Mouse (Mus musculus) spleen, adult 2 months (tissue): ENCODE data around the gene Iqschfp.

Experiments
- CTCF ChIP-seq: fragments of 200-500 bp; IDR thresholded peaks from 2 replicates; pipeline ENCODE4 v1.5.1; 2011; ENCODE audit warnings: mild to moderate bottlenecking, inconsistent platforms; ENCODE audit not compliant: insufficient read depth, insufficient read length, insufficient replicate concordance; ENCODE audit errors: extremely low read depth
- POLR2A ChIP-seq: fragments of 200-500 bp; IDR thresholded peaks from 2 replicates; pipeline ENCODE4 v1.6.1; 2011; ENCODE audit warnings: low read depth, low read length, inconsistent platforms

DNA sequence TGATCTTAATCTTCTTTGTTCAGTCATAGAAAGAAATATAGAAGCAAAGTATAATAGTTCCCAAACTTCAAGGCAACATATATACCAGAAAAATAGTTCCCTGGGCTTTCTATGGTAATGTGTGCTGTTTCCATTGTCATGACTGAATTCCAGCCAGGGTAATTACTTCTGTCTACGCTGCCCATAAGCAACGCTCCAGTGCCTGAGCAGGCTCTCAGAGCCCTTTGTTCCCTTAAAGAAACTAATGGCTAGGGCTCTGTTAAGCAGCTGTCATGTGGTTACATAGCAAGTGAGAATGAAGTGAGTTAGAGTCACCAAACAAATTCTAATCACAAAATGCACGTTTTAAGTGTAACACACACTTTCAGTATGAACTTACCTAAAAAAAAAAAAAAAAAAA, 379.4 kb downstream of the Iqschfp start:
- no peak for TF ChIP-seq CTCF
- TF ChIP-seq POLR2A, result no peak
